Mouse (Mus musculus): ENCODE data around the gene Dgkq. TPM values are rescaled to one million over a fixed set of nuclear protein-coding genes. Genes with fewer than 3 reads are reported as not detected.

Gene Dgkq
- total RNA-seq, 1 experiment from 2014 or later, result 4.7 TPM

DNA sequence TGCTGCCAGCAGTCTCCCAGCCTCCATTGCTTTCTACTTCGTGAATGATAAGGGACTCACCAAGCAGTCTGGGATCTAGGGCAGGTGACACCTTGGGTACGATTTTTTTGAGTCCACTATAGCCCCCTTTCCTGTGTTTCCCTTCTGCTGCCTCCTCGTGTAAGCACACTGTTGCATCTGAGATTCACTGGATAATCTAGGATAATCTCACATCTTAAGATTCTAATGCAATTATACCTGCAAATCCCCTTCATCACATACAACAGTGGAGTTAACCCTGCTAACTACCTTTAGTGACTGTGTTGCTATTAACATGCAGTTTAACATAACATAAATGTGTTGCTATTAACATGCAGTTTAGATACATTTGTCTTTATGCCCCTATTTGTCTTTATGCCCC, 4.4 kb downstream of the Dgkq start:
- ATAC-seq (replicated peaks in 1 of 2; ENCODE audit: insufficient read depth in 1 of 2, low FRiP score in 2 of 2, low TSS enrichment in 1 of 2, low read depth in 1 of 2, poor library complexity in 2 of 2, severe bottlenecking in 2 of 2), result no peak

DNA sequence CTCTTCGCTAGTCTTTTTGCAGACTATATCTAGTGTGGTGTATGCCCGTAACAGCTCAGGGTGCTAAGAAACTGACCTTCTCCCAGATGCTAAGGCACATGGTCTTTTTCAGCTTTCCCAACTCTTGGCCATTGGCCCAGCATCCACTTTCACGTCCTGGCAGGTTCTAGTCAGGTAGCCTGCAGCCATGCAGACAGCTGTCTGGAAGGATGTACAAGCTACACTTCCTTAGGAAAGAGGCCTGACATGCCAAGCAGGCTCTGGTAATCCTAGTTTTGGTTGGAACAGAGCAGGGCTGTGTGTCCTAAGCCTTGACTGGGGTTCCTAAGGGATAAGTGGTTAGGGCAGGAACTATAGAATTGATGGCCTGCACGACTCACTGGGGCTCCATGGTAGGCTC, 6.7 kb downstream of the Dgkq start:
- ATAC-seq (replicated peaks in 1 of 2; ENCODE audit: insufficient read depth in 1 of 2, low FRiP score in 2 of 2, low TSS enrichment in 1 of 2, low read depth in 1 of 2, poor library complexity in 2 of 2, severe bottlenecking in 2 of 2), result no peak

DNA sequence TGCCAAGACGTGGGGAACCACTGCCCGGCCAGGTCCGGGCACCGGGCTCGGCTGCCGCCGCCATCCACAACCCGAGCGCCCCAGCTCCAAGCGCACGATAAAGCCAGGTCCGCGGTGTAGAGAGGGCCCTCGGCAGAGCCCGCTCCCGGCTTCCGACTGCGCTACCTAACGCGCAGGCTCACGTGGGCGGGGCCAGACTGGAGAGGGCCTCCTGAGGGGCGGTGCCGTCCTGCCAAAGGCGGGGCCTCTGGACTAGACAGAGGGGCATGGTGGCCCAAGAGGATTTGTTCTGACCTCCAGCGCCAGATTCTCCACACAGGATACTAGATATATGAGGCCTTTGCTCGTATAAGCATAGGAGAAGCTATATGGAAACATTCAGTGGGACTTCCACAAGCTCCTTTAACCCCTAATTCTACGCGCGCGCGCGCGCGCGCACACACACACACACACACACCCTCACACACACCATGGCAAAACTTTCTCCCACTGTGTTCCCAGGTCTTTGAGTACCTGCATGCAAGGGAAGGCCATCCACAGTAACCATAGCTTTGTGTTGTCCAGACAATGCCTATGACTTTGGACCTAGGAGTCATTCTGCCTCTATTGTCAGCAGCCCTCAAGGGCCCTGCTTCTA, 8.7 kb downstream of the Dgkq start:
- ATAC-seq (replicated peaks in 1 of 2; ENCODE audit: insufficient read depth in 1 of 2, low FRiP score in 2 of 2, low TSS enrichment in 1 of 2, low read depth in 1 of 2, poor library complexity in 2 of 2, severe bottlenecking in 2 of 2), result peak; percentile 94 to 98

DNA sequence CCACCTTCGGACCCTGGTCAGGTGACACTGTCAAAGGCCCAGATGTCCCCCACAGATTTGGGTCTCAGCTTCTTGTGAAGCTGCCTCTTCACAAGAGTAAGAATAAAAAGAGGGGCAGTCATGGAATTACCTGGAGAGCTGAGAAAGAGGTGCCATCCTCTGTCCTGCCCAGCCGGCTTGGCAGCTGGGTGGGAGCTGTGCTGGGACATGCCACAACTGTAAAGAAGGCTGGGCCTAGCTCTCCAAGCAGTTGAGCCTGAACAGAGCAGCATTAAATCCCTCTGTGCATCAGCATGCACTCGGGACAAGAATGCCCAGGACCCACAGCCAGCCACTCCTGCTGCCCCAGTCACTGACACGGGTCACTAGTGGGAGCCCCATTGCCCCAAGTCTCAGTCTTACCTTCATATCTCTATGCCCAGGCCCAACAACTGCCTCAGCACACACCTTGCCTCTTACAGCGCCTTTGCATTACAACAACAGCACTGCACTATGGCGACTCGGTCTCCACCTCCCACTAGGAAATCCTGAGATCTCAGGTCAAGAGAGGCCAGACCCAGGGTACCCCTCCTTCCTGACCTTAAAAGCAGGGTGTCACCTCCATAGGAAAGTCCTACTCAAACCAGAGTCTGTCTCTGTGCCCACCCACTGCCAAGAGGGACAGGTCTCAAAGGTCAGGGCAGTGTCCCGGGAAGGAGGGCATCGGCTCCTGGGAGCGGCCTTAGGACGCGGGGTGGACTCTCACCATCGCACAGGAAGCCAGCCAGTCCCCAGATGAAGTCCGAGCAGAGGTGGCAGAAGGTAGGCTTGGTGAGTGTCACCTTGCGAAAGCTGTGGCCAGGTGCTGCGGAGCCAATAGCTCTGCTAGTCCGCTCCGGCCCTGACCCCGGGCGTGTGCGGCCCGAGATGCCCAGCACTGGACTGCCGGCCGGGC, 9.5 kb downstream of the Dgkq start, which contains the start of gene Idua:
Gene Idua (plus strand): TSS at position 634 of the 934 bp plus-strand sequence.
- peak in 1 of 2 experiments; percentile 13; a peak in 2 of 4 replicates for ATAC-seq (replicated peaks in 1 of 2; ENCODE audit: insufficient read depth in 1 of 2, low FRiP score in 2 of 2, low TSS enrichment in 1 of 2, low read depth in 1 of 2, poor library complexity in 2 of 2, severe bottlenecking in 2 of 2)

- ATAC-seq (replicated peaks in 1 of 2; ENCODE audit: insufficient read depth in 1 of 2, low FRiP score in 2 of 2, low TSS enrichment in 1 of 2, low read depth in 1 of 2, poor library complexity in 2 of 2, severe bottlenecking in 2 of 2), result no peak
These were observed 10.9 kb downstream of the Dgkq start for GRCm38 (mm10) chr5:108658611-108659010.

GRCm38 (mm10) chr5:108657406-108657805, 12.1 kb downstream of the Dgkq start:
- no peak for ATAC-seq (replicated peaks in 1 of 2; ENCODE audit: insufficient read depth in 1 of 2, low FRiP score in 2 of 2, low TSS enrichment in 1 of 2, low read depth in 1 of 2, poor library complexity in 2 of 2, severe bottlenecking in 2 of 2)

DNA sequence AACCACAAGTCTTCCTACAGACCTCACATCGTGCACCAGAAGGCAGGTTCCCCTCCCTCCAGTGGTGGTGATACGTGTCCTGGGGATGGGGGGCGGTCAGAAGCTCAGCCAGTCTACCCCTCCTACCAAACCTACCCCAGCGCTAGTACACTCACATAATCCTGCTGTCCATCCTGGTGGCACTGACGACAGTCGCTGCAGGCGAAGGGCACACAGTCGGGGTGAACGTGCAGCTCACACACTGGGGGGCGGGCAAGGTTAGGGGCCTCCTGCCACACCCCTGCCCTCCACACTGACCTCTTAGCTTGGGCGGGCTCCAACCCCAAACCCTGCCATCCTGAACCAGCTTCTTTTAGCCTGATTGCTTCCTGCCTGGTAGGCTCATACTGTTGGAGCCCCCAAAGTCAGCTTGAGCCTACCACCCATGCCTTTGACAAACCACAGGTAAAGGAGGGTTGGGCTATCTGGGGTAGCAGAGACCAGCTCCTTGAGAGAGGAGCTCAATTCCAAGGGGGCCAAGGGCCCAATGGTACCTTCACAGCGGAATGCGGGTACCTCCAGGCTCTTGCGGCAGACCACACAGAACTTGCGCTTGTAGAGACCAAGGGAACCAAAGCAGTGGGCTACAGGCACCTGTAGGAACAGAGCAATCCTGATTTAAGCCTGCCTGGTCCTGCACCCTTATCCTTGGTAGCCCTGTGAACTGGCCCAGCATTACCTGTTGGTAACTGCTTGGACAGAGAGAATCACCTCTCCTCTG, 13.4 kb downstream of the Dgkq start:
- no peak for ATAC-seq (replicated peaks in 1 of 2; ENCODE audit: insufficient read depth in 1 of 2, low FRiP score in 2 of 2, low TSS enrichment in 1 of 2, low read depth in 1 of 2, poor library complexity in 2 of 2, severe bottlenecking in 2 of 2)

GRCm38 (mm10) chr5:108655381-108655780, 14.1 kb downstream of the Dgkq start:
- 0 out of 4 replicates have a peak, but pooled peaks of 1 of the 2 experiments have one; percentile 12 for ATAC-seq (replicated peaks in 1 of 2; ENCODE audit: insufficient read depth in 1 of 2, low FRiP score in 2 of 2, low TSS enrichment in 1 of 2, low read depth in 1 of 2, poor library complexity in 2 of 2, severe bottlenecking in 2 of 2)

GRCm38 (mm10) chr5:108654444-108654990, 15.0 kb downstream of the Dgkq start:
- ATAC-seq (replicated peaks in 1 of 2; ENCODE audit: insufficient read depth in 1 of 2, low FRiP score in 2 of 2, low TSS enrichment in 1 of 2, low read depth in 1 of 2, poor library complexity in 2 of 2, severe bottlenecking in 2 of 2), result no peak

DNA sequence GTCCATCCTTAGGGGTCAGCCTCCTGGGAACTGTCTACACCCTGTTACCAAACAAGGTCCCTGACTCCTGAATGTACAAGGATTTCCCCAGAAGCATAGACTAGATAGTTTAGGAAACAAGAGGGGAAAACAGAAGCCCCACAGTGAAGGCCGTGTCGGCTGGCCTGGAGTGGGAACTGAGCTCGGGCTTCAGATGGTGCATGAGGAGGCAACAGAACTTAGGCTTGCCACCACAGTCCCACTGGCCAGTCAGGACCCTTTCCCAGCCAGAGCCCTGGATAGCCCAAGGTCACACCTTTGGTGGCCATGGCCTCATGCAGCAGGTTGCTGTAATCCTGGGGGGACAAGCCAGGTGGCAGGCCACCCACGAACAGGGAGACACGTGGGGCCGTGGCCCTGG, 16.1 kb downstream of the Dgkq start:
- no peak for ATAC-seq (replicated peaks in 1 of 2; ENCODE audit: insufficient read depth in 1 of 2, low FRiP score in 2 of 2, low TSS enrichment in 1 of 2, low read depth in 1 of 2, poor library complexity in 2 of 2, severe bottlenecking in 2 of 2)

GRCm38 (mm10) chr5:108651823-108652222, 17.6 kb downstream of the Dgkq start:
- peak; percentile 65 to 82; a peak in 3 of 4 replicates for ATAC-seq (replicated peaks in 1 of 2; ENCODE audit: insufficient read depth in 1 of 2, low FRiP score in 2 of 2, low TSS enrichment in 1 of 2, low read depth in 1 of 2, poor library complexity in 2 of 2, severe bottlenecking in 2 of 2)

- ATAC-seq (replicated peaks in 1 of 2; ENCODE audit: insufficient read depth in 1 of 2, low FRiP score in 2 of 2, low TSS enrichment in 1 of 2, low read depth in 1 of 2, poor library complexity in 2 of 2, severe bottlenecking in 2 of 2), result no peak
These were observed 18.2 kb downstream of the Dgkq start for GRCm38 (mm10) chr5:108651136-108651720.

DNA sequence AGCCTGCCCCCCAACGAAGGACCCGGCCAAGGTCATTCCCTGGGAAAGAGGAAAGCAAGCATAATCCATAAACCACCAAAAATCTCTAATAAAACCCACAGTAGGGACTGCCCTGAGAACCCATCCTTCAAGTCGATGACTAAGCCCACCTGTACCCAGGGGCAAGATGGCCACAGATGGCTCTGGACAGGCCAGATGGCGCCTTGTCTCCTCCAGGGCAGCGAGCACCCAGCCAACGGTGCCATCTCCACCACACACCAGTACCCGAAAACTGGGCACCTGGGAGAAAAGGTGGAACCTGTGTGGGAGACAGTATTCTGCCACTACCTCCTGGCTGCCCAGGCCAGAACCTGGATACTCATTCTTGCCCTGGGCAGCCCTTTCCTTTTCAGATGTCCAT, 19.1 kb downstream of the Dgkq start:
- ATAC-seq (replicated peaks in 1 of 2; ENCODE audit: insufficient read depth in 1 of 2, low FRiP score in 2 of 2, low TSS enrichment in 1 of 2, low read depth in 1 of 2, poor library complexity in 2 of 2, severe bottlenecking in 2 of 2), result no peak

GRCm38 (mm10) chr5:108648937-108649576, 20.4 kb downstream of the Dgkq start:
- no peak for ATAC-seq (replicated peaks in 1 of 2; ENCODE audit: insufficient read depth in 1 of 2, low FRiP score in 2 of 2, low TSS enrichment in 1 of 2, low read depth in 1 of 2, poor library complexity in 2 of 2, severe bottlenecking in 2 of 2)

DNA sequence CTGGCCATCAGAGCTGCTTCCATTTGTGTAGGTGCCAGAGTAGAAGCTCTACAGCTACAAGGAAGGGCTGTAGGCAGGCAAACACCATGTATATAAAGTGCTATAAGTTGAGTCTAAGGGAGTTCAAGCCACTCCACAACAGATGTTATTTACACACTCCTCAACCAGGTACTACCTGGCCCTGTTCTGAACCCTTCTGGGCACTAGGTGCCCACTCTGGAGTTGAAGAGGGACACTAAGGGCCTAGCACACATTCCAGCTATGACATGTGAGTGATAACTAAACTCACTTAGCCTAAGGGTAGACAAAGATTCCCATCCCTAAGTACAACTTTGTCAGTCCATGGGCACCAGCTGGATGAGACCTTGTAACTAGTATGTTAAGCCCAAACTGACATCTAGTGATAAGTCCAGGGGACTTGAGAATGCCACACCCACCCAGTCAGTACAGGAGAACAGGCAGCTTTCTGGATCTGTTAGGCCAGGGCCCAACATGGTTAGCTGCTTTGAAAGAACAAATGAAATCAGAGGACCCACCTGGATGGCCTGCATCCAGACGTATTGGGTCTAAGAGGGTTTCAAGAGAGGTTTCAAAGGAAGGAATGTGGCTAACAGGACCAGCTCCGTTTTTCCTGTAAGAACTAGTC, 21.5 kb downstream of the Dgkq start:
- ATAC-seq (replicated peaks in 1 of 2; ENCODE audit: insufficient read depth in 1 of 2, low FRiP score in 2 of 2, low TSS enrichment in 1 of 2, low read depth in 1 of 2, poor library complexity in 2 of 2, severe bottlenecking in 2 of 2), result no peak

DNA sequence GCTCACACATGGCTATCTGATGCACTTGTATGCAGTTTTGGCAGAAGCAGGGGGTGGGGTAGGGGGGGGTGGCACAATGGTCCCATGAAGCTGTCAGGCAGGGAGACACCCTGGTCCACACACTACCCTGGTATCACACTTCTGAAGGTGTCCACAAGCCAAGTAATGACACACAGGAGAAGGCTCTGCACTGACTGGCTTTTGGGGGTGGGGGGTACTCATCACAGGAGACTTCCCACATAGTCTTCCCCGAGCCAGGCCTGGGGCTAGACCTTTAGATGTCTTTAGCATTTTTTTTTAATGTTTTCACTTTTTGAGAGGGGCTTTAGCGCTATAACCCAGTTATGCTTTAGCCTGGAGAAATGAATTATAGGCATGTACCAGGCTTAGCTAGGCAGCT, 22.2 kb downstream of the Dgkq start:
- ATAC-seq (replicated peaks in 1 of 2; ENCODE audit: insufficient read depth in 1 of 2, low FRiP score in 2 of 2, low TSS enrichment in 1 of 2, low read depth in 1 of 2, poor library complexity in 2 of 2, severe bottlenecking in 2 of 2), result no peak
